Mouse (Mus musculus): ENCODE results near the gene Pdss1. TPM values are rescaled to one million over a fixed set of nuclear protein-coding genes. Genes with fewer than 3 reads are reported as not detected.

The Pdss1 gene
- polyA plus RNA-seq, 1 experiment from 2014 or later: 19.9 TPM

- H3K27ac ChIP-seq: no peak overlapping the region
- no peaks in the 10 kb centered on the region for H3K4me1 ChIP-seq (replicated peaks)
- WGBS: 97% methylated on average over 2 of the region's 2 CpGs
- H3K4me2 ChIP-seq: no peak overlapping the region
- H3K9me3 ChIP-seq: no peaks in the 10 kb centered on the region
- no peaks in the 10 kb centered on the region for H3K27me3 ChIP-seq
- no peak for ATAC-seq (ENCODE audit: insufficient number of reproducible peaks, insufficient read depth, low FRiP score, low TSS enrichment, low read depth)
- H3K36me3 ChIP-seq: peaks cover 9% of the 10 kb centered on the region; the same call in 1 of the 2 replicates
- no peak overlapping the region for H3K4me3 ChIP-seq (replicated peaks)
- H3K9ac ChIP-seq (replicated peaks): no peak overlapping the region
These were observed 66.4 kb downstream of the Pdss1 start for GRCm38 (mm10) chr2:22961681-22962080.

GRCm38 (mm10) chr2:22962242-22962641, 66.9 kb downstream of the Pdss1 start:
- H3K9me3 ChIP-seq: no peaks in the 10 kb centered on the region

GRCm38 (mm10) chr2:22962970-22963369, 67.6 kb downstream of the Pdss1 start:
- peaks cover 7% of the 10 kb centered on the region; the same call in 1 of the 2 replicates for H3K36me3 ChIP-seq
- WGBS: 89% methylated on average over 3 of the region's 3 CpGs
- no peaks in the 10 kb centered on the region for H3K9me3 ChIP-seq
- H3K4me2 ChIP-seq: no peak overlapping the region
- no peak overlapping the region for H3K4me3 ChIP-seq (replicated peaks)
- H3K27ac ChIP-seq: no peak overlapping the region
- H3K9ac ChIP-seq (replicated peaks): no peak overlapping the region
- no peaks in the 10 kb centered on the region for H3K27me3 ChIP-seq
- ATAC-seq (ENCODE audit: insufficient number of reproducible peaks, insufficient read depth, low FRiP score, low TSS enrichment, low read depth): no peak
- no peaks in the 10 kb centered on the region for H3K4me1 ChIP-seq (replicated peaks)

More at GRCm38 (mm10) chr2:22962242-22962641, 66.9 kb downstream of the Pdss1 start:
- Histone ChIP-seq H3K36me3 (peaks cover 9% of the 10 kb centered on the region; the same call in 1 of the 2 replicates), H3K27ac (no peak overlapping the region), H3K4me2 (no peak overlapping the region), H3K4me1 (replicated peaks) (no peaks in the 10 kb centered on the region), H3K9ac (replicated peaks) (no peak overlapping the region), H3K4me3 (replicated peaks) (no peak overlapping the region), H3K27me3 (no peaks in the 10 kb centered on the region)
- ATAC-seq (ENCODE audit: insufficient number of reproducible peaks, insufficient read depth, low FRiP score, low TSS enrichment, low read depth): no peak
- WGBS: 91% methylated on average over 8 of the region's 8 CpGs

GRCm38 (mm10) chr2:22977387-22977973, 82.2 kb downstream of the Pdss1 start:
- no peak overlapping the region for H3K4me3 ChIP-seq (replicated peaks)
- H3K4me2 ChIP-seq: no peak overlapping the region
- no peaks in the 10 kb centered on the region for H3K9me3 ChIP-seq
- no peaks in the 10 kb centered on the region for H3K36me3 ChIP-seq
- no peak overlapping the region for H3K9ac ChIP-seq (replicated peaks)
- peaks cover 6% of the 10 kb centered on the region for H3K4me1 ChIP-seq (replicated peaks)
- 74% methylated on average over 3 of the region's 3 CpGs for whole genome bisulfite sequencing
- H3K27ac ChIP-seq: no peak overlapping the region
- H3K27me3 ChIP-seq: no peaks in the 10 kb centered on the region
- no peak for ATAC-seq (ENCODE audit: insufficient number of reproducible peaks, insufficient read depth, low FRiP score, low TSS enrichment, low read depth)

GRCm38 (mm10) chr2:22985973-22986657, 90.8 kb downstream of the Pdss1 start:
- Histone ChIP-seq H3K27ac (peak overlapping the region; percentile 72), H3K9me3 (no peaks in the 10 kb centered on the region), H3K36me3 (no peaks in the 10 kb centered on the region), H3K9ac (replicated peaks) (no peak overlapping the region), H3K4me1 (replicated peaks) (peaks cover 6% of the 10 kb centered on the region; the same call in 1 of the 2 replicates), H3K4me3 (replicated peaks) (no peak overlapping the region), H3K27me3 (no peaks in the 10 kb centered on the region), H3K4me2 (no peak overlapping the region)
- 76% methylated on average over 2 of the region's 2 CpGs for WGBS
- ATAC-seq (ENCODE audit: insufficient number of reproducible peaks, insufficient read depth, low FRiP score, low TSS enrichment, low read depth): no peak

Other genes with a start within 250 kb of the Pdss1 start
- gene Apbb1ip, start 121.4 kb upstream of the Pdss1 start, polyA plus RNA-seq (2016; fragmentation: Nextera tagmentation; extraction: Ambion mirVana): 0.63 and 0.69 TPM in 2 replicates
- gene Abi1, start 144.7 kb downstream of the Pdss1 start, polyA plus RNA-seq (2016; fragmentation: Nextera tagmentation; extraction: Ambion mirVana): 37.0 and 40.6 TPM in 2 replicates
- 34.1 and 38.3 TPM in 2 replicates for gene Acbd5, start 172.6 kb downstream of the Pdss1 start, polyA plus RNA-seq (2016; fragmentation: Nextera tagmentation; extraction: Ambion mirVana)

Data from limb, embryonic 12.5 days (tissue).